Mouse (Mus musculus): Measurements from ENCODE around the gene Ifrd2. TPM values are rescaled to one million over a fixed set of nuclear protein-coding genes. Genes with fewer than 3 reads are reported as not detected.
A peak's percentile ranks its signal among the peaks of the same experiment; 100 is the strongest.
"Not testable (repeated sequence)": the region's sequence is repeated elsewhere in the genome, so short reads cannot be mapped to it uniquely, and the experiment has no call there.

The Ifrd2 gene
- total RNA-seq, 2 experiments from 2014 or later = 48.5 to 50.4 TPM

GRCm38 (mm10) chr9:107554319-107554825 lies 33.1 kb upstream of the Ifrd2 start:
- peak; percentile 97 for DNase-seq
- Histone ChIP-seq H3K27ac (peak overlapping the region; percentile 99), H3K4me3 (peak overlapping the region; percentile 89)
- intact Hi-C loops (cut with DNase I) = no loop called here
- no peak for TF ChIP-seq CTCF (IDR thresholded peaks at IDR 0.05)

GRCm38 (mm10) chr9:107555031-107555457 lies 32.4 kb upstream of the Ifrd2 start:
- Histone ChIP-seq H3K4me3 (peak overlapping the region; percentile 89), H3K27ac (peak overlapping the region; percentile 99)
- TF ChIP-seq CTCF (IDR thresholded peaks at IDR 0.05) = no peak
- intact Hi-C loops (cut with DNase I) = no loop called here
- DNase-seq = peak; percentile 79

- DNase-seq = no peak
- intact Hi-C loops (cut with DNase I) = no loop called here
- no peak for TF ChIP-seq CTCF (IDR thresholded peaks at IDR 0.05)
- peak overlapping the region; percentile 99 for H3K27ac ChIP-seq
- peak overlapping the region; percentile 89 for H3K4me3 ChIP-seq
Measured at GRCm38 (mm10) chr9:107555701-107556100, 31.7 kb upstream of the Ifrd2 start.

DNA sequence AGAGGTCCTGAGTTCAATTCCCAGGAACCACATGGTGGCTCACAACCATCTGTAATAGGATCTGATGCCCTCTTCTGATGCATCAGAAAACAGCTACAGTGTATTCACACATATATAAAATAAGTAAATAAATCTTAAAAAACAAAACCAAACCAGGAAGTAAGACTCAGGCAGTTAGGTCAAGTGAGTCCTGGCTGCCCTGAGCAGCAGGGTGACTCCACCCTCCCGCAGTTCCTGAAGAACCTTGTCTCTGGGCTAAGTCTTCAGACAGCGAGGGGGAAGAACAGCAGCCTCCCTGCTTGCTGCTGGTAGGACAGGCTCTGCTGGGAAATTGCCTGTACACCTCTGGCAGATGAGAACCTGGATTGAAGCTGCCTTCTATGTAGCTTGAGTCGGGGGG lies 31.1 kb upstream of the Ifrd2 start:
- Histone ChIP-seq H3K4me3 (peak overlapping the region; percentile 89), H3K27ac (peak overlapping the region; percentile 99)
- intact Hi-C loops (cut with DNase I) = no loop called here
- no peak for DNase-seq
- no peak for TF ChIP-seq CTCF (IDR thresholded peaks at IDR 0.05)

DNA sequence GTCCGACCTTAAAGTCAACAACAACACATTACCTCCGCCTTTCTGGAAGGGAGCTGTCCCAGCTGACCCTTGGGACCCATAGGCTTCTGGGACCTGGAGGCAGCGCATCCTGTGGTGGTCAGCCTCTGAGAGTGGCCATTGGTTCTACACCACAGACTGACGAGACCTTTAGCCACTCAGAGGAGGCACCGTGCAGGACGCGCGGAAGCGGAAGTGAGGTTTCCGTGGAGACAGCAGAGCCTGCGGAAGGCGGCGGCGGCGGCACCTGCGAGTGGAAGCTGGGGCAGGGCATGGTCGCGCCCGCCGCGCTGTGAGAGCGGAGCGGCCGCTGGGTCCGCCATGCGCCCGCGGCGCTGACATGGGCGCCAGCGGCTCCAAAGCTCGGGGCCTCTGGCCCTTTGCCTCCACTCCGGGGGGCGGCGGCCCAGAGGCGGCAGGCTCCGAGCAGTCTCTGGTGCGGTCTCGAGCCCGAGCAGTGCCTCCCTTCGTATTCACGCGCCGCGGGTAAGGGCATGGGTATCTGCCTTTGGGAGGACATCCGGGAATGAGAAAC lies 24.3 kb upstream of the Ifrd2 start, which contains the start of gene Tusc2:
Gene Tusc2, plus strand, starts transcription at position 227 of the 553 bp plus-strand sequence.
- peak; percentile 96 for DNase-seq
- Histone ChIP-seq H3K4me3 (peak within 1 kb of the TSS; percentile 84), H3K27ac (peak within 1 kb of the TSS; percentile 94)
- no peak for TF ChIP-seq CTCF (IDR thresholded peaks at IDR 0.05)
- intact Hi-C loops (cut with DNase I) = no loop called here

DNA sequence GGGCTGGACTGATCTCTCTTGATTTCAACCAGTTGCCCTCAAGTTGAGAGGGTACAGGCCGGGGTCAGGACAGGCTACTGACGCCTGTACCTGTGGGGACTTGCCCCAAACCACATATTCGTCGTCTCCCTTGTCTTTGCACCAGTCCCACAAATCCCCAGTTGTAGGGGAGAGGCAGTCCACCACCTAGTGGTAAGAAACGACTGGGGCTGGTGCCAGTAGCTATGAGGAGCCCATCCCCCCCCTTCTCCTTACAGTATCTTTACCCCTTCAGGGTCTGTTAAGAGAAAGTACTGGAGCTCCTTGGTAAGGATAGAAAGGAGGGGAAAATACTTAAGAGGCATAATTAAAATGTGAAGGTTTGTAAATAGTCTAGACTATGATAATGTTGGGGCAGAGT lies 21.9 kb upstream of the Ifrd2 start:
- DNase-seq; intact Hi-C loops (cut with DNase I): not testable (repeated sequence)
- peak overlapping the region; percentile 62 for H3K4me3 ChIP-seq
- peak overlapping the region; percentile 94 for H3K27ac ChIP-seq

GRCm38 (mm10) chr9:107566041-107566709 lies 21.3 kb upstream of the Ifrd2 start:
- intact Hi-C loops (cut with DNase I) = loop anchor here (2.0 kb wide), 1 partner anchor 47 kb away; no protein-coding TSS in a partner anchor

GRCm38 (mm10) chr9:107566855-107567254 lies 20.6 kb upstream of the Ifrd2 start:
- no peak for DNase-seq
- Histone ChIP-seq H3K27ac (peak overlapping the region; percentile 94), H3K4me3 (peak overlapping the region; percentile 71)
- intact Hi-C loops (cut with DNase I) = loop anchor here (2.0 kb wide), 1 partner anchor 46 kb away; no protein-coding TSS in a partner anchor
- no peak for TF ChIP-seq CTCF (IDR thresholded peaks at IDR 0.05)

More at GRCm38 (mm10) chr9:107566041-107566709, 21.3 kb upstream of the Ifrd2 start:
- peak overlapping the region; percentile 62 for H3K4me3 ChIP-seq
- peak overlapping the region; percentile 94 for H3K27ac ChIP-seq
- DNase-seq = peak; percentile 89
- peak; percentile 98 for TF ChIP-seq CTCF (IDR thresholded peaks at IDR 0.05)

DNA sequence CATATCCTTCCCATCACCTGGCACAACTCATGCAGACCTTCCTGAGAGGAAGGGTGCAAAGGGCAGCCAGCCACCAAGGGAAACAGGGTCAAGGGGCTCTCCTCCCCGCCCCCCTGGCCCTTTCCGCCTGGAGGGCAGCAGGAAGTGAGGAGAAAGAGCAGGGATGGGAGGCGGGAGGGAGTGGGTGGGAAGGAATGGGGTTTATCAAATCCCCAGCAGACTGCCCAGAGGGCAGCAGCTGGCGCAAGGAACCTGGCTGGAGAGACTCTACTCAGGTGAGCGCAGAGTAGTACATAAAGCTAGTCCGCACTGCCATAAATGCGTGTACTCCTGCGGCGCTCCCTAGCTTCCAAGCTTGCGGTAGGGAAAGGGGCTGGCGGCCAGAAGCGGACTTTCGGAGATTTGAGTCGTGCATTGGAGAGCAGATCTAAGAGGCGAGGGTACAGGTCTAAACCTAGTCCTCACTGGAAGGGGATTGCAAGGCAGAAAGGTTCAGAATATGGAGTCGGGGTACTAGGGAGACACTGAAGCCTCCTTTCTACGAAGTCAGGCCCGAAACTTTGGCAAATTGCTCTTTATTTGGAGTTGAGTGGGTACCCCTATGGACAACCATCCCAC lies 19.6 kb upstream of the Ifrd2 start, which contains the start of gene Hyal2:
Gene Hyal2, plus strand, starts transcription at position 244 of the 618 bp plus-strand sequence.
- Histone ChIP-seq H3K27ac (peak within 1 kb of the TSS; percentile 94), H3K4me3 (peak within 1 kb of the TSS; percentile 71)
- no peak for DNase-seq
- intact Hi-C loops (cut with DNase I) = loop anchor here (2.0 kb wide), 1 partner anchor 45 kb away; no protein-coding TSS in a partner anchor
- no peak for TF ChIP-seq CTCF (IDR thresholded peaks at IDR 0.05)

DNA sequence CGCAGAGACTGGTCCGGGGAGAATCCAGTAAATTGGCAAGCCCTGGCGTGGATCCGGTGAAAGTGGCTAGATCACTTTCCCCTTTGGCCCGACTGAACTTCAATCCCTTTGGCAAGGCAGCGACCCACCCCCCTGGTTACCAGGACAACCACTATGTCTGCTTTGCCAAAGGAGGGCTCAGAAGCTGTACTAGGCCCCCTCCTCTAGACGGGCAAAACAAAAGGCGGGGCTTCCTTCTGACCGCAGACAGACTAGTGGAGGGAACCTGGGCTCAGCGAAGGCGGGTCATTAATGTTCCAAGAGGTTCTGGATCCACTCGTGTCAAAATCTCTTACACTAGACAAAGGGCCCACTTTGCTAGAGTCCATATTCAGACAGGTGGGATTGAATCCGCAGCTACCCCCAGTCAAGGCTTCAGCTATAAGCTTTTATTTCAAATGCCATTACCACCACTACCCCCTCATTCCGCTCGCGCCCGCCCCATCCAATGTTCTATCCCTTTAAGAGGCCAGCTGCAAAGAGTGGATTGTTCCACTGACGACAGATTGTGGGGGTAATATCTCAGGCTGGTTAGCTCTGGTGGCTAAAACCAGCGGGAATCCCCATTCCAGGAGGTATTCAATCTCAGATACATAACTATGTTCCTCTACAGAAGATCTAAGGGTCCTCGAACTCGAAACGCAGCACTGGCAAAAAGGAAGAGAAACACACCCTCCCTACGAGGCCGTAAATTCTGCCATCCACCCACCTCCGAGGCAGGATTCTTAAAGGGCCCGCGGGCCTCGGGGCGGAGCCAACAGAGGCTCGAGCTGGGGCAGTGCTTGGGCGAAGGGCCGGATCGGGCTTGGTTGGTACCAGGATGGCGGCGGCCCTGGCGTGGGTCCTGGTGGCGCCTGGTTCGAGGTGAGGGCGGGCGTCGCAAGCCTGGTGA lies 18.8 kb upstream of the Ifrd2 start:
- peak overlapping the region; percentile 71 for H3K4me3 ChIP-seq
- no peak for TF ChIP-seq CTCF (IDR thresholded peaks at IDR 0.05)
- intact Hi-C loops (cut with DNase I) = no loop called here
- H3K27ac ChIP-seq = peak overlapping the region; percentile 94
- DNase-seq = peak; percentile 92

DNA sequence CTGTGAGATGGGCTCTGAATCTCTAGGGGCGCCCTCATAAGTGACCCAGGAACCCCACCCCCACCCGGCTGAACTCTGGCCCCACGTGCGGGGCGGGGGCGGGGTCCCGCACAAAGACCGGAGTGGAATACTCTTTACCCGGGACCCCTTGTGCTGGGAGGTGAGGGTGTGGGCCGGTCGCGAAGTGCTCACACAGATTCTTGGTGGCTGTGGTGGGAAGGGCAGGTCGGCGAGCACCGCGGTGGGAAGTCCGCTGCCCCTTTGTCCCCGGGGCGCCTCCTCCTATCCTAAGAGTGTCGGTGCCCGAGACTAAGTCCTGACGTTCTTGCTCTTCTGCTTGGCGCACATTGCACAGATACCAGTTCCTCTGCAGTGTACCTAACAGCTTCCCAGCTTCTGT lies 18.2 kb upstream of the Ifrd2 start:
- peak overlapping the region; percentile 71 for H3K4me3 ChIP-seq
- H3K27ac ChIP-seq = peak overlapping the region; percentile 94
- DNase-seq = no peak
- intact Hi-C loops (cut with DNase I) = no loop called here
- TF ChIP-seq CTCF (IDR thresholded peaks at IDR 0.05) = no peak

- no peak for TF ChIP-seq CTCF (IDR thresholded peaks at IDR 0.05)
- peak overlapping the region; percentile 94 for H3K27ac ChIP-seq
- DNase-seq = no peak
- intact Hi-C loops (cut with DNase I) = no loop called here
- H3K4me3 ChIP-seq = peak overlapping the region; percentile 71
Measured at GRCm38 (mm10) chr9:107570016-107570415, 17.4 kb upstream of the Ifrd2 start.
